ENCODE assay signal across 28 mouse cellular contexts in genomic region chr8:82901549-82902138, GRCm38 (mm10). TPM values are rescaled to one million over a fixed set of nuclear protein-coding genes. Genes with fewer than 3 reads are reported as not detected.
A peak's percentile ranks its signal among the peaks of the same experiment; 100 is the strongest.
DNase-seq lines count a peak whose midpoint lies in the region; ATAC-seq lines count a peak whose summit lies in the region.
"Had no signal": no experiment of that assay in that cellular context is flagged by ENCODE, and none has a peak within 500 bp of the region (broad histone marks: within the 10 kb centered on the region; RNA-seq: fewer than 3 reads in every experiment).

No protein-coding gene starts in this region.

- H3K9me3 ChIP-seq in forebrain, embryonic 12.5 days = no peaks in the 10 kb centered on the region
- H3K9me3 ChIP-seq in forebrain, embryonic 11.5 days (ENCODE audit: control insufficient read depth, low read length) = no peaks in the 10 kb centered on the region
- H3K9me3 ChIP-seq in hindbrain, embryonic 13.5 days = no peaks in the 10 kb centered on the region
- no peaks in the 10 kb centered on the region for H3K9me3 ChIP-seq in hindbrain, embryonic 11.5 days (ENCODE audit: control insufficient read depth, low read length)
- no peaks in the 10 kb centered on the region for H3K9me3 ChIP-seq in midbrain, embryonic 14.5 days (ENCODE audit: control insufficient read depth, low read length)
- H3K9me3 ChIP-seq in midbrain, embryonic 16.5 days (replicated peaks; ENCODE audit: control insufficient read depth, low read length, poor library complexity, severe bottlenecking) = no peaks in the 10 kb centered on the region
- H3K9me3 ChIP-seq: embryonic facial prominence, embryonic 12.5 days; heart, embryonic 13.5 days; hindbrain, embryonic 15.5 days; intestine, embryonic 15.5 days; limb, embryonic 13.5 days; liver, embryonic 12.5 days; megakaryocyte, embryonic 14.5 days had no signal

- 56% methylated on average over 12 of the region's 12 CpGs for WGBS in forebrain, embryonic 12.5 days
- 55% methylated on average over 12 of the region's 12 CpGs for WGBS in forebrain, embryonic 11.5 days
- 60% methylated on average over 12 of the region's 12 CpGs for WGBS in hindbrain, embryonic 13.5 days
- WGBS in hindbrain, embryonic 11.5 days = 81% methylated on average over 12 of the region's 12 CpGs
- WGBS in midbrain, embryonic 14.5 days = 73% methylated on average over 12 of the region's 12 CpGs
- 58% methylated on average over 12 of the region's 12 CpGs for WGBS in midbrain, embryonic 16.5 days

- no peak overlapping the region for H3K27ac ChIP-seq in forebrain, embryonic 12.5 days
- H3K27ac ChIP-seq in forebrain, embryonic 11.5 days (ENCODE audit: low read depth, low read length) = no peak overlapping the region
- no peak overlapping the region for H3K27ac ChIP-seq in hindbrain, embryonic 13.5 days
- H3K27ac ChIP-seq in hindbrain, embryonic 11.5 days (ENCODE audit: low read depth, low read length) = no peak overlapping the region
- H3K27ac ChIP-seq in midbrain, embryonic 14.5 days (replicated peaks; ENCODE audit: low read depth, low read length) = no peak overlapping the region
- no peak overlapping the region for H3K27ac ChIP-seq in midbrain, embryonic 16.5 days (ENCODE audit: low read length)
- H3K27ac ChIP-seq: embryonic facial prominence, embryonic 12.5 days; heart, embryonic 13.5 days; hindbrain, embryonic 15.5 days; intestine, embryonic 15.5 days; limb, embryonic 13.5 days; liver, embryonic 12.5 days had no signal

- H3K27me3 ChIP-seq in forebrain, embryonic 12.5 days = no peaks in the 10 kb centered on the region
- H3K27me3 ChIP-seq in forebrain, embryonic 11.5 days (ENCODE audit: control insufficient read depth, insufficient read depth, low read length) = no peaks in the 10 kb centered on the region
- H3K27me3 ChIP-seq in hindbrain, embryonic 13.5 days = no peaks in the 10 kb centered on the region
- H3K27me3 ChIP-seq in hindbrain, embryonic 11.5 days (ENCODE audit: control insufficient read depth, insufficient read depth, low read length) = no peaks in the 10 kb centered on the region
- H3K27me3 ChIP-seq in midbrain, embryonic 14.5 days (ENCODE audit: control insufficient read depth, insufficient read depth, low read length) = no peaks in the 10 kb centered on the region
- H3K27me3 ChIP-seq in midbrain, embryonic 16.5 days (ENCODE audit: control insufficient read depth, insufficient read depth, low read depth, low read length) = no peaks in the 10 kb centered on the region
- H3K27me3 ChIP-seq: CH12.LX; embryonic facial prominence, embryonic 12.5 days; heart, embryonic 13.5 days; hindbrain, embryonic 15.5 days; intestine, embryonic 15.5 days; limb, embryonic 13.5 days; liver, embryonic 12.5 days; megakaryocyte, embryonic 14.5 days had no signal

- no peaks in the 10 kb centered on the region for H3K4me1 ChIP-seq in forebrain, embryonic 12.5 days
- no peaks in the 10 kb centered on the region for H3K4me1 ChIP-seq in forebrain, embryonic 11.5 days (replicated peaks; ENCODE audit: control insufficient read depth, insufficient read depth, low read length)
- H3K4me1 ChIP-seq in hindbrain, embryonic 13.5 days (replicated peaks) = no peaks in the 10 kb centered on the region; the same call in 1 of the 2 replicates
- H3K4me1 ChIP-seq in hindbrain, embryonic 11.5 days (replicated peaks; ENCODE audit: control insufficient read depth, insufficient read depth, low read length) = no peaks in the 10 kb centered on the region
- H3K4me1 ChIP-seq in midbrain, embryonic 14.5 days (ENCODE audit: control insufficient read depth, insufficient read depth, low read length) = 0 out of 2 replicates have a peak, but pooled peaks cover 2% of the 10 kb centered on the region
- H3K4me1 ChIP-seq in midbrain, embryonic 16.5 days (ENCODE audit: control insufficient read depth, insufficient read depth, low read length) = no peaks in the 10 kb centered on the region
- H3K4me1 ChIP-seq: hindbrain, embryonic 15.5 days; intestine, embryonic 15.5 days; liver, embryonic 12.5 days had no signal

- 0 out of 2 replicates have a peak, but pooled peaks have one; percentile 44 for ATAC-seq in forebrain, embryonic 12.5 days (ENCODE audit: low FRiP score)
- no peak for ATAC-seq in forebrain, embryonic 11.5 days (replicated peaks; ENCODE audit: low FRiP score)
- 0 out of 2 replicates have a peak, but pooled peaks have one; percentile 57 for ATAC-seq in hindbrain, embryonic 13.5 days (ENCODE audit: low FRiP score)
- no peak for ATAC-seq in hindbrain, embryonic 11.5 days (ENCODE audit: low FRiP score)
- ATAC-seq in midbrain, embryonic 14.5 days (ENCODE audit: low FRiP score, low TSS enrichment) = no peak
- no peak for ATAC-seq in midbrain, embryonic 16.5 days
- ATAC-seq: activated CD4-positive, CD25-positive, alpha-beta regulatory T cell, adult 4 months; intestine, embryonic 15.5 days; liver, embryonic 12.5 days; liver, postnatal 0 days had no signal

- H3K9ac ChIP-seq in forebrain, embryonic 12.5 days = no peak overlapping the region
- no peak overlapping the region for H3K9ac ChIP-seq in forebrain, embryonic 11.5 days (ENCODE audit: low read length)
- no peak overlapping the region for H3K9ac ChIP-seq in hindbrain, embryonic 13.5 days
- H3K9ac ChIP-seq in hindbrain, embryonic 11.5 days (ENCODE audit: low read depth, low read length) = no peak overlapping the region
- H3K9ac ChIP-seq in midbrain, embryonic 14.5 days (replicated peaks; ENCODE audit: low read length) = no peak overlapping the region
- no peak overlapping the region for H3K9ac ChIP-seq in midbrain, embryonic 16.5 days (ENCODE audit: low read depth, low read length)
- H3K9ac ChIP-seq: embryonic facial prominence, embryonic 12.5 days; heart, embryonic 13.5 days; hindbrain, embryonic 15.5 days; intestine, embryonic 15.5 days; limb, embryonic 13.5 days; liver, embryonic 12.5 days; liver, postnatal 0 days had no signal

- no peak overlapping the region for H3K4me2 ChIP-seq in forebrain, embryonic 12.5 days
- no peak overlapping the region for H3K4me2 ChIP-seq in forebrain, embryonic 11.5 days (ENCODE audit: low read depth, low read length, severe bottlenecking)
- H3K4me2 ChIP-seq in hindbrain, embryonic 13.5 days = no peak overlapping the region
- no peak overlapping the region for H3K4me2 ChIP-seq in hindbrain, embryonic 11.5 days (replicated peaks; ENCODE audit: low read depth, low read length)
- no peak overlapping the region for H3K4me2 ChIP-seq in midbrain, embryonic 14.5 days (ENCODE audit: low read length)
- H3K4me2 ChIP-seq in midbrain, embryonic 16.5 days (ENCODE audit: low read length) = no peak overlapping the region
- H3K4me2 ChIP-seq: embryonic facial prominence, embryonic 12.5 days; heart, embryonic 13.5 days; hindbrain, embryonic 15.5 days; intestine, embryonic 15.5 days; limb, embryonic 13.5 days; liver, embryonic 12.5 days had no signal

- no peak for DNase-seq in forebrain, embryonic 11.5 days (ENCODE audit: low spot score)
- DNase-seq in hindbrain, embryonic 11.5 days (ENCODE audit: low spot score) = no peak
- DNase-seq in midbrain, embryonic 14.5 days = peak; percentile 23
- no peak for DNase-seq in right cerebral cortex, postnatal 14 days
- DNase-seq in kidney, postnatal 25 days = no peak
- DNase-seq: adrenal gland, adult 8-10 months; cerebellum, adult 11-12 months; cerebellum, adult 9-11 months; embryo, embryonic 11 days; heart, postnatal 10 days; kidney, adult 2 months; kidney, postnatal 4 days; liver, postnatal 0 days; lung, postnatal 36 days; thymus, adult 2 months; thymus, postnatal 36 days had no signal

- no peak overlapping the region for H3K4me3 ChIP-seq in forebrain, embryonic 12.5 days (replicated peaks)
- no peak overlapping the region for H3K4me3 ChIP-seq in forebrain, embryonic 11.5 days (ENCODE audit: low read depth, low read length)
- H3K4me3 ChIP-seq in hindbrain, embryonic 13.5 days = no peak overlapping the region
- no peak overlapping the region for H3K4me3 ChIP-seq in hindbrain, embryonic 11.5 days (ENCODE audit: low read depth, low read length)
- no peak overlapping the region for H3K4me3 ChIP-seq in midbrain, embryonic 14.5 days (replicated peaks; ENCODE audit: low read depth, low read length)
- H3K4me3 ChIP-seq in midbrain, embryonic 16.5 days (ENCODE audit: low read depth, low read length) = no peak overlapping the region
- H3K4me3 ChIP-seq: embryonic facial prominence, embryonic 12.5 days; heart, embryonic 13.5 days; hindbrain, embryonic 15.5 days; intestine, embryonic 15.5 days; limb, embryonic 13.5 days; liver, embryonic 12.5 days; megakaryocyte, embryonic 14.5 days had no signal

- H3K36me3 ChIP-seq in forebrain, embryonic 12.5 days (replicated peaks) = no peaks in the 10 kb centered on the region
- no peaks in the 10 kb centered on the region for H3K36me3 ChIP-seq in forebrain, embryonic 11.5 days (ENCODE audit: control insufficient read depth, insufficient read depth, low read length)
- no peaks in the 10 kb centered on the region for H3K36me3 ChIP-seq in hindbrain, embryonic 13.5 days
- H3K36me3 ChIP-seq in hindbrain, embryonic 11.5 days (ENCODE audit: control insufficient read depth, insufficient read depth, low read length) = no peaks in the 10 kb centered on the region
- no peaks in the 10 kb centered on the region for H3K36me3 ChIP-seq in midbrain, embryonic 14.5 days (ENCODE audit: control insufficient read depth, insufficient read depth, low read length)
- no peaks in the 10 kb centered on the region for H3K36me3 ChIP-seq in midbrain, embryonic 16.5 days (ENCODE audit: control insufficient read depth, insufficient read depth, low read length)
- H3K36me3 ChIP-seq: embryonic facial prominence, embryonic 12.5 days; heart, embryonic 13.5 days; hindbrain, embryonic 15.5 days; intestine, embryonic 15.5 days; limb, embryonic 13.5 days; liver, embryonic 12.5 days had no signal

RNA-seq across cellular contexts. Expression of gene Rnf150, which starts 38.5 kb away (rescaled TPM):
- polyA plus RNA-seq in forebrain, embryonic 12.5 days (2016; fragmentation: Nextera tagmentation; extraction: Ambion mirVana) = 1.9 TPM in 2 replicates
- 0.92 and 1.5 TPM in 2 replicates for polyA plus RNA-seq in forebrain, embryonic 11.5 days (2014; fragmentation: Nextera tagmentation; extraction: Ambion mirVana)
- 2.5 and 2.7 TPM in 2 replicates for polyA plus RNA-seq in hindbrain, embryonic 13.5 days (2015; fragmentation: Nextera tagmentation; extraction: Ambion mirVana)
- polyA plus RNA-seq in hindbrain, embryonic 11.5 days (2014; fragmentation: Nextera tagmentation; extraction: Ambion mirVana) = 2.3 and 2.4 TPM in 2 replicates
- polyA plus RNA-seq in midbrain, embryonic 14.5 days (2014; fragmentation: Nextera tagmentation; extraction: Ambion mirVana) = 2.4 and 3.3 TPM in 2 replicates
- 2.1 and 2.3 TPM in 2 replicates for polyA plus RNA-seq in midbrain, embryonic 16.5 days (2015; fragmentation: Nextera tagmentation; extraction: Ambion mirVana)
- polyA plus RNA-seq: activated CD4-positive, CD25-positive, alpha-beta regulatory T cell, adult 4 months had no signal

Comparison
In these comparisons a context has a peak if more than half of its experiments do, and no peak if none do; other contexts are left out.
1. ATAC-seq: peak in forebrain, embryonic 12.5 days (single experiment) and hindbrain, embryonic 13.5 days (single experiment); none in forebrain, embryonic 11.5 days (single experiment), hindbrain, embryonic 11.5 days (single experiment), midbrain, embryonic 14.5 days (single experiment) and midbrain, embryonic 16.5 days (single experiment).